In genomic region chr4:7666935-7667594, GRCm38 (mm10) we compare ENCODE assay signal across 11 mouse cellular contexts.
DNase-seq lines count a peak whose midpoint lies in the region; ATAC-seq and TF ChIP-seq lines count a peak whose summit lies in the region.
"Had no signal": no experiment of that assay in that cellular context is flagged by ENCODE, and none has a peak within 500 bp of the region (broad histone marks: within the 10 kb centered on the region; RNA-seq: fewer than 3 reads in every experiment).

No protein-coding gene starts in this region.

- H3K27me3 ChIP-seq in hindbrain, embryonic 15.5 days, result no peaks in the 10 kb centered on the region
- H3K27me3 ChIP-seq in hindbrain, embryonic 13.5 days, result no peaks in the 10 kb centered on the region
- H3K27me3 ChIP-seq in stomach, embryonic 14.5 days (ENCODE audit: control insufficient read depth, insufficient read depth, low read length), result no peaks in the 10 kb centered on the region
- H3K27me3 ChIP-seq in stomach, postnatal 0 days (ENCODE audit: control insufficient read depth, insufficient read depth, low read length), result no peaks in the 10 kb centered on the region
- H3K27me3 ChIP-seq: forebrain, embryonic 12.5 days had no signal

- no peaks in the 10 kb centered on the region for H3K4me1 ChIP-seq in hindbrain, embryonic 15.5 days (replicated peaks)
- no peaks in the 10 kb centered on the region for H3K4me1 ChIP-seq in hindbrain, embryonic 13.5 days (replicated peaks)
- H3K4me1 ChIP-seq in stomach, embryonic 14.5 days (ENCODE audit: control insufficient read depth, insufficient read depth, low read length), result no peaks in the 10 kb centered on the region
- no peaks in the 10 kb centered on the region for H3K4me1 ChIP-seq in stomach, postnatal 0 days (replicated peaks; ENCODE audit: control insufficient read depth, insufficient read depth)
- H3K4me1 ChIP-seq: forebrain, embryonic 12.5 days; heart, embryonic 10.5 days had no signal

- ATAC-seq in hindbrain, embryonic 15.5 days (ENCODE audit: low FRiP score, low read depth), result 0 out of 2 replicates have a peak, but pooled peaks have one; percentile 45
- no peak for ATAC-seq in hindbrain, embryonic 13.5 days (ENCODE audit: low FRiP score)
- ATAC-seq in stomach, embryonic 14.5 days (ENCODE audit: insufficient number of reproducible peaks, insufficient read depth, low FRiP score, low read depth), result peak; percentile 84; the same call in 1 of the 2 replicates
- ATAC-seq in stomach, postnatal 0 days (ENCODE audit: low FRiP score, low TSS enrichment), result no peak

- TF ChIP-seq CTCF in stomach, postnatal 0 days (IDR thresholded peaks at IDR 0.05; ENCODE audit: low read depth), result no peak

- H3K9me3 ChIP-seq in hindbrain, embryonic 15.5 days, result no peaks in the 10 kb centered on the region
- no peaks in the 10 kb centered on the region for H3K9me3 ChIP-seq in hindbrain, embryonic 13.5 days
- no peaks in the 10 kb centered on the region for H3K9me3 ChIP-seq in stomach, embryonic 14.5 days (ENCODE audit: control insufficient read depth, low read depth, low read length)
- no peaks in the 10 kb centered on the region for H3K9me3 ChIP-seq in stomach, postnatal 0 days (ENCODE audit: control insufficient read depth, low read length)
- H3K9me3 ChIP-seq: forebrain, embryonic 12.5 days; heart, embryonic 10.5 days had no signal

- H3K4me2 ChIP-seq in hindbrain, embryonic 15.5 days, result no peak overlapping the region
- H3K4me2 ChIP-seq in hindbrain, embryonic 13.5 days, result no peak overlapping the region
- H3K4me2 ChIP-seq in stomach, embryonic 14.5 days (replicated peaks; ENCODE audit: low read depth, low read length), result no peak overlapping the region
- H3K4me2 ChIP-seq in stomach, postnatal 0 days (replicated peaks; ENCODE audit: low read depth), result no peak overlapping the region
- H3K4me2 ChIP-seq: forebrain, embryonic 12.5 days had no signal

- no peak overlapping the region for H3K9ac ChIP-seq in hindbrain, embryonic 15.5 days
- no peak overlapping the region for H3K9ac ChIP-seq in hindbrain, embryonic 13.5 days
- no peak overlapping the region for H3K9ac ChIP-seq in stomach, embryonic 14.5 days (replicated peaks; ENCODE audit: low read depth, low read length)
- no peak overlapping the region for H3K9ac ChIP-seq in stomach, postnatal 0 days (ENCODE audit: low read length)
- H3K9ac ChIP-seq: forebrain, embryonic 12.5 days had no signal

- H3K4me3 ChIP-seq in hindbrain, embryonic 15.5 days, result no peak overlapping the region
- H3K4me3 ChIP-seq in hindbrain, embryonic 13.5 days, result no peak overlapping the region
- H3K4me3 ChIP-seq in stomach, embryonic 14.5 days (ENCODE audit: low read depth, low read length), result no peak overlapping the region
- H3K4me3 ChIP-seq in stomach, postnatal 0 days (ENCODE audit: low read depth, low read length), result no peak overlapping the region
- H3K4me3 ChIP-seq: forebrain, embryonic 12.5 days; heart, embryonic 10.5 days had no signal

- no peak for DNase-seq in stomach, postnatal 0 days (ENCODE audit: low spot score)
- peak; percentile 52 for DNase-seq in fibroblast of lung, adult 2 months (ENCODE audit: low read depth)
- no peak for DNase-seq in frontal cortex, postnatal 36 days (ENCODE audit: low spot score in 2 of 2)
- DNase-seq in c-Kit-positive CD71-positive TER-119-positive erythroid progenitor cells, embryonic 14.5 days (ENCODE audit: low spot score), result no peak
- DNase-seq: kidney, postnatal 36 days; spleen, adult 18-20 months had no signal

- H3K27ac ChIP-seq in hindbrain, embryonic 15.5 days (replicated peaks), result no peak overlapping the region
- H3K27ac ChIP-seq in hindbrain, embryonic 13.5 days, result no peak overlapping the region
- no peak overlapping the region for H3K27ac ChIP-seq in stomach, embryonic 14.5 days (ENCODE audit: low read length)
- H3K27ac ChIP-seq in stomach, postnatal 0 days (replicated peaks), result no peak overlapping the region
- H3K27ac ChIP-seq: forebrain, embryonic 12.5 days; heart, embryonic 10.5 days had no signal

- no peaks in the 10 kb centered on the region for H3K36me3 ChIP-seq in hindbrain, embryonic 15.5 days
- no peaks in the 10 kb centered on the region for H3K36me3 ChIP-seq in hindbrain, embryonic 13.5 days
- no peaks in the 10 kb centered on the region for H3K36me3 ChIP-seq in stomach, embryonic 14.5 days (ENCODE audit: control insufficient read depth, insufficient read depth, low read length)
- no peaks in the 10 kb centered on the region for H3K36me3 ChIP-seq in stomach, postnatal 0 days (ENCODE audit: control insufficient read depth, insufficient read depth, low read length)
- H3K36me3 ChIP-seq: forebrain, embryonic 12.5 days; heart, embryonic 10.5 days had no signal

- 61% methylated on average over 7 of the region's 7 CpGs for WGBS in hindbrain, embryonic 15.5 days
- 74% methylated on average over 7 of the region's 7 CpGs for WGBS in hindbrain, embryonic 13.5 days
- WGBS in stomach, embryonic 14.5 days, result 28% methylated on average over 7 of the region's 7 CpGs
- WGBS in stomach, postnatal 0 days, result 43% methylated on average over 7 of the region's 7 CpGs

- no peak for TF ChIP-seq EP300 in stomach, postnatal 0 days (optimal IDR thresholded peaks at IDR 0.05)

Comparison
In these comparisons a context has a peak if more than half of its experiments do, and no peak if none do; other contexts are left out.
1. ATAC-seq: peak in hindbrain, embryonic 15.5 days (single experiment) and stomach, embryonic 14.5 days (single experiment); none in hindbrain, embryonic 13.5 days (single experiment) and stomach, postnatal 0 days (single experiment).